Comparison of ENCODE assay signal across 8 mouse cellular contexts in genomic region chr19:15996901-15997564, GRCm38 (mm10). TPM values are rescaled to one million over a fixed set of nuclear protein-coding genes. Genes with fewer than 3 reads are reported as not detected.
DNase-seq lines count a peak whose midpoint lies in the region; ATAC-seq and TF ChIP-seq lines count a peak whose summit lies in the region.

No protein-coding gene starts in this region.

- DNase-seq in kidney, postnatal 0 days (ENCODE audit: low spot score), result peak; percentile 55
- DNase-seq in kidney, postnatal 36 days, result no peak
- peak; percentile 85 for DNase-seq in cerebellum, adult 11-12 months
- DNase-seq in right cerebral cortex, adult 2 months (ENCODE audit: low spot score in 2 of 2), result peak; percentile 78 to 83

- no peak overlapping the region for H3K27ac ChIP-seq in kidney, postnatal 0 days
- peak overlapping the region; percentile 85 for H3K27ac ChIP-seq in hindbrain, embryonic 15.5 days (replicated peaks)
- H3K27ac ChIP-seq in limb, embryonic 15.5 days, result peak overlapping the region; percentile 65
- no peak overlapping the region for H3K27ac ChIP-seq in kidney, embryonic 14.5 days (ENCODE audit: low read depth, low read length)

- H3K4me1 ChIP-seq in kidney, postnatal 0 days (replicated peaks; ENCODE audit: insufficient read depth, low read length), result no peaks in the 10 kb centered on the region
- H3K4me1 ChIP-seq in hindbrain, embryonic 15.5 days (replicated peaks), result peaks cover 8% of the 10 kb centered on the region; the same call in 1 of the 2 replicates
- H3K4me1 ChIP-seq in limb, embryonic 15.5 days, result 0 out of 2 replicates have a peak, but pooled peaks cover 7% of the 10 kb centered on the region
- H3K4me1 ChIP-seq in kidney, embryonic 14.5 days (ENCODE audit: control insufficient read depth, insufficient read depth, low read length), result no peaks in the 10 kb centered on the region

- H3K4me3 ChIP-seq in kidney, postnatal 0 days (replicated peaks; ENCODE audit: low read depth, low read length), result no peak overlapping the region
- H3K4me3 ChIP-seq in hindbrain, embryonic 15.5 days, result peak overlapping the region; percentile 24
- H3K4me3 ChIP-seq in limb, embryonic 15.5 days, result peak overlapping the region; percentile 20
- H3K4me3 ChIP-seq in kidney, embryonic 14.5 days (ENCODE audit: low read length), result no peak overlapping the region

- no peak for ATAC-seq in kidney, postnatal 0 days (replicated peaks; ENCODE audit: low FRiP score, low read depth)
- peak; percentile 87 for ATAC-seq in hindbrain, embryonic 15.5 days (ENCODE audit: low FRiP score, low read depth)
- ATAC-seq in limb, embryonic 15.5 days (ENCODE audit: insufficient number of reproducible peaks, low FRiP score, low TSS enrichment, low read depth), result peak; percentile 35; the same call in 1 of the 2 replicates
- no peak for ATAC-seq in kidney, embryonic 14.5 days (ENCODE audit: low FRiP score, low TSS enrichment)
- no peak for ATAC-seq in megakaryocyte progenitor cell, adult 5-6 weeks (replicated peaks; ENCODE audit: poor library complexity)

- H3K27me3 ChIP-seq in kidney, postnatal 0 days (ENCODE audit: insufficient read depth, low read length), result no peaks in the 10 kb centered on the region
- H3K27me3 ChIP-seq in hindbrain, embryonic 15.5 days, result no peaks in the 10 kb centered on the region
- H3K27me3 ChIP-seq in limb, embryonic 15.5 days, result no peaks in the 10 kb centered on the region
- no peaks in the 10 kb centered on the region for H3K27me3 ChIP-seq in kidney, embryonic 14.5 days (ENCODE audit: control insufficient read depth, insufficient read depth, low read length)

- no peak for TF ChIP-seq CTCF in kidney, postnatal 0 days (IDR thresholded peaks at IDR 0.05; ENCODE audit: low read depth)

- H3K4me2 ChIP-seq in kidney, postnatal 0 days (ENCODE audit: low read length), result peak overlapping the region; percentile 42
- peak overlapping the region; percentile 53 for H3K4me2 ChIP-seq in hindbrain, embryonic 15.5 days
- peak overlapping the region; percentile 48 for H3K4me2 ChIP-seq in limb, embryonic 15.5 days
- no peak overlapping the region; the same call in 1 of the 2 replicates for H3K4me2 ChIP-seq in kidney, embryonic 14.5 days (replicated peaks; ENCODE audit: low read depth, low read length)

- WGBS in kidney, postnatal 0 days, result 46% methylated on average over 12 of the region's 12 CpGs
- WGBS in hindbrain, embryonic 15.5 days, result 20% methylated on average over 12 of the region's 12 CpGs
- WGBS in limb, embryonic 15.5 days, result 28% methylated on average over 12 of the region's 12 CpGs
- WGBS in kidney, embryonic 14.5 days, result 61% methylated on average over 12 of the region's 12 CpGs

- H3K9ac ChIP-seq in kidney, postnatal 0 days (ENCODE audit: low read depth, low read length), result no peak overlapping the region
- peak overlapping the region; percentile 14; the same call in 1 of the 2 replicates for H3K9ac ChIP-seq in hindbrain, embryonic 15.5 days
- H3K9ac ChIP-seq in limb, embryonic 15.5 days, result no peak overlapping the region
- no peak overlapping the region for H3K9ac ChIP-seq in kidney, embryonic 14.5 days (ENCODE audit: low read depth, low read length)

- no peaks in the 10 kb centered on the region for H3K9me3 ChIP-seq in kidney, postnatal 0 days (replicated peaks; ENCODE audit: low read length)
- no peaks in the 10 kb centered on the region for H3K9me3 ChIP-seq in hindbrain, embryonic 15.5 days
- no peaks in the 10 kb centered on the region for H3K9me3 ChIP-seq in limb, embryonic 15.5 days
- no peaks in the 10 kb centered on the region for H3K9me3 ChIP-seq in kidney, embryonic 14.5 days (ENCODE audit: control insufficient read depth, low read length)

- no peaks in the 10 kb centered on the region for H3K36me3 ChIP-seq in kidney, postnatal 0 days (ENCODE audit: insufficient read depth, low read length)
- no peaks in the 10 kb centered on the region for H3K36me3 ChIP-seq in hindbrain, embryonic 15.5 days
- no peaks in the 10 kb centered on the region for H3K36me3 ChIP-seq in limb, embryonic 15.5 days
- H3K36me3 ChIP-seq in kidney, embryonic 14.5 days (ENCODE audit: control insufficient read depth, insufficient read depth, low read length), result no peaks in the 10 kb centered on the region

RNA-seq across cellular contexts. Expression of gene Cep78, which starts 12.2 kb away (rescaled TPM):
- polyA plus RNA-seq in kidney, postnatal 0 days (2015; fragmentation: Nextera tagmentation; extraction: Ambion mirVana), result 15.3 and 16.9 TPM in 2 replicates
- polyA plus RNA-seq in hindbrain, embryonic 15.5 days (2015; fragmentation: Nextera tagmentation; extraction: Ambion mirVana), result 28.9 and 29.0 TPM in 2 replicates
- polyA plus RNA-seq in limb, embryonic 15.5 days (2015; fragmentation: Nextera tagmentation; extraction: Ambion mirVana), result 17.7 and 22.0 TPM in 2 replicates
- polyA plus RNA-seq in kidney, embryonic 14.5 days (2014; fragmentation: Nextera tagmentation; extraction: Ambion mirVana), result 20.2 and 36.0 TPM in 2 replicates
- 13.0 and 17.4 TPM in 2 replicates for total RNA-seq in megakaryocyte progenitor cell, adult 5-6 weeks (2015)
- total RNA-seq in megakaryocyte progenitor cell, adult 5-6 weeks (2017), result 17.8 and 25.2 TPM in 2 replicates

RNA-seq across cellular contexts. Expression of gene Psat1, which starts 49.9 kb away (rescaled TPM):
- polyA plus RNA-seq in kidney, postnatal 0 days (2015; fragmentation: Nextera tagmentation; extraction: Ambion mirVana), result 55.0 and 55.2 TPM in 2 replicates
- polyA plus RNA-seq in hindbrain, embryonic 15.5 days (2015; fragmentation: Nextera tagmentation; extraction: Ambion mirVana), result 85.4 and 104 TPM in 2 replicates
- 151 and 153 TPM in 2 replicates for polyA plus RNA-seq in limb, embryonic 15.5 days (2015; fragmentation: Nextera tagmentation; extraction: Ambion mirVana)
- 88.6 and 116 TPM in 2 replicates for polyA plus RNA-seq in kidney, embryonic 14.5 days (2014; fragmentation: Nextera tagmentation; extraction: Ambion mirVana)
- 130 and 136 TPM in 2 replicates for total RNA-seq in megakaryocyte progenitor cell, adult 5-6 weeks (2015)
- 99.4 and 103 TPM in 2 replicates for total RNA-seq in megakaryocyte progenitor cell, adult 5-6 weeks (2017)

Comparison
In these comparisons a context has a peak if more than half of its experiments do, and no peak if none do; other contexts are left out.
1. DNase-seq: peak in kidney, postnatal 0 days (single experiment), cerebellum, adult 11-12 months (single experiment) and right cerebral cortex, adult 2 months (2 of 2); none in kidney, postnatal 36 days (0 of 2).
2. ATAC-seq: peak in hindbrain, embryonic 15.5 days (single experiment) and limb, embryonic 15.5 days (single experiment); none in kidney, postnatal 0 days (single experiment), kidney, embryonic 14.5 days (single experiment) and megakaryocyte progenitor cell, adult 5-6 weeks (single experiment).
3. H3K27ac ChIP-seq: peak in hindbrain, embryonic 15.5 days (single experiment) and limb, embryonic 15.5 days (single experiment); none in kidney, postnatal 0 days (single experiment) and kidney, embryonic 14.5 days (single experiment).
4. H3K4me3 ChIP-seq: peak in hindbrain, embryonic 15.5 days (single experiment) and limb, embryonic 15.5 days (single experiment); none in kidney, postnatal 0 days (single experiment) and kidney, embryonic 14.5 days (single experiment).